ENCODE assay signal across 17 mouse cellular contexts in the genomic region with DNA sequence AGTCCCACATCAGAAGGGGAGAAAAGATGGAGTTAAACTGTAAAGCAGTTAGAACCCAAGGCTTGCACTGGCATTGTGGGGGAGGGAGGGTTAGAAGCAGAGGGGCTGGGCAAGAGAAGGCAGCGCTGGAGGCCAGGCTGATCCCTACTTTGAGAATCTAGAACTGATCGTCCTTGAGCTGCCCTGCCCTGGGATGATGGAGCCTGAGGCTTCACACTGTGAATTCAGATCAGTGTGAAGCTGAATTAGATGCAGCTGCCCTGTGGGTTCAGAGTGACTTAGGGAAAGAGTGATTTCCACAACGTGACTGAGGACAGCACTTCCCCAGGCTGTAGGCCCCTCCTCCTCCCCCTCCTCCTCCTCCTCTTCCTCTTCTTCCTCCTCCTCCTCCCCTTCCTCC. TPM values are rescaled to one million over a fixed set of nuclear protein-coding genes. Genes with fewer than 3 reads are reported as not detected.
"Had no signal": no experiment of that assay in that cellular context is flagged by ENCODE, and none has a peak within 500 bp of the region (broad histone marks: within the 10 kb centered on the region; RNA-seq: fewer than 3 reads in every experiment).

No protein-coding gene starts in this region.

- H3K27ac ChIP-seq: neural tube, embryonic 12.5 days; neural tube, embryonic 13.5 days; neural tube, embryonic 15.5 days; stomach, embryonic 15.5 days; stomach, postnatal 0 days had no signal

- H3K4me3 ChIP-seq: neural tube, embryonic 12.5 days; neural tube, embryonic 13.5 days; neural tube, embryonic 15.5 days; stomach, embryonic 15.5 days had no signal

- H3K9me3 ChIP-seq: neural tube, embryonic 12.5 days; neural tube, embryonic 13.5 days; neural tube, embryonic 15.5 days; stomach, embryonic 15.5 days had no signal

- DNase-seq: retina, postnatal 1 day; right cerebral cortex, adult 18-20 months; right cerebral cortex, postnatal 14 days; right cerebral cortex, postnatal 25 days; right cerebral cortex, postnatal 4 days; spleen, adult 18-20 months; thymus, adult 2 months; thymus, postnatal 14 days; thymus, postnatal 25 days; thymus, postnatal 36 days; thymus, postnatal 4 days had no signal

- H3K27me3 ChIP-seq: neural tube, embryonic 12.5 days; neural tube, embryonic 13.5 days; neural tube, embryonic 15.5 days; stomach, embryonic 15.5 days had no signal

- H3K36me3 ChIP-seq: neural tube, embryonic 12.5 days; neural tube, embryonic 13.5 days; neural tube, embryonic 15.5 days; stomach, embryonic 15.5 days had no signal

- H3K4me1 ChIP-seq: neural tube, embryonic 12.5 days; stomach, embryonic 15.5 days had no signal

RNA-seq across cellular contexts. Expression of gene Nptx2, which starts 25.6 kb away (rescaled TPM):
- total RNA-seq: neutrophil, adult 5-6 weeks had no signal
